ENCODE assay signal across 30 mouse cellular contexts in the genomic region with DNA sequence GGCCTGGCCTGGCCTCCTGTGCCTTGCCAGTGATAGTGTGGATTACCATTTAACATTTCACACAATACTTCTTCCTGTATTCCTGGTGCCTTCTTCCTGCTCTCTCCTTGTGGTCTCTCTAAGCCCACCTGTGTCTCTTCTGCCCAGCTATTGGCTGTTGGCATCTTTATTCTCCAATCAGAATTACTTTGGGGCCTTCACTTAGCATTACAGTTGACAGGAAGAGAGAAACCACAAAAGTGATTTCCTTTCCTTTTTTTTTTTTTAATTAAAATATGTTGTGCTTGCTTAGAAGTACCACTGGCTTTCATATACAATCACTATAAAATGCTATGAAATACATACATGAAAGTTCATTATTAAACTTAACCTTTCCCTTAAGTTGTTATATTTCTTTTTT. TPM values are rescaled to one million over a fixed set of nuclear protein-coding genes. Genes with fewer than 3 reads are reported as not detected.
DNase-seq lines count a peak whose midpoint lies in the region; ATAC-seq and TF ChIP-seq lines count a peak whose summit lies in the region.
"Had no signal": no experiment of that assay in that cellular context is flagged by ENCODE, and none has a peak within 500 bp of the region (broad histone marks: within the 10 kb centered on the region; RNA-seq: fewer than 3 reads in every experiment).

No protein-coding gene starts in this region.

- H3K27ac ChIP-seq in spleen, adult 2 months (ENCODE audit: insufficient read depth, low read length), result peak overlapping the region; percentile 43; the same call in 1 of the 2 replicates
- H3K27ac ChIP-seq in kidney, embryonic 14.5 days (ENCODE audit: low read depth, low read length), result no peak overlapping the region
- no peak overlapping the region for H3K27ac ChIP-seq in liver, embryonic 11.5 days (ENCODE audit: low read depth, low read length)
- H3K27ac ChIP-seq: embryonic facial prominence, embryonic 12.5 days; embryonic facial prominence, embryonic 15.5 days; gastrocnemius, adult 2 months; heart, embryonic 15.5 days; hindbrain, embryonic 14.5 days; hindbrain, postnatal 0 days had no signal

- no peak overlapping the region for H3K4me3 ChIP-seq in spleen, adult 2 months (ENCODE audit: extremely low read depth, insufficient read depth, insufficient read length)
- no peak overlapping the region for H3K4me3 ChIP-seq in kidney, embryonic 14.5 days (ENCODE audit: low read length)
- H3K4me3 ChIP-seq in liver, embryonic 11.5 days (ENCODE audit: low read depth, low read length), result no peak overlapping the region
- H3K4me3 ChIP-seq: embryonic facial prominence, embryonic 12.5 days; embryonic facial prominence, embryonic 15.5 days; gastrocnemius, adult 2 months; heart, embryonic 12.5 days; heart, embryonic 15.5 days had no signal

- no peak overlapping the region for H3K4me2 ChIP-seq in kidney, embryonic 14.5 days (replicated peaks; ENCODE audit: low read depth, low read length)
- no peak overlapping the region for H3K4me2 ChIP-seq in liver, embryonic 11.5 days
- H3K4me2 ChIP-seq: embryonic facial prominence, embryonic 12.5 days; embryonic facial prominence, embryonic 15.5 days; heart, embryonic 12.5 days; heart, embryonic 15.5 days; hindbrain, embryonic 14.5 days had no signal

- no peak for TF ChIP-seq CTCF in spleen, adult 2 months (IDR thresholded peaks at IDR 0.05; ENCODE audit: extremely low read depth, insufficient read depth, insufficient read length, insufficient replicate concordance)

- H3K4me1 ChIP-seq in spleen, adult 2 months (ENCODE audit: control insufficient read depth, insufficient read depth, insufficient read length), result peaks cover 4% of the 10 kb centered on the region; the same call in 1 of the 2 replicates
- H3K4me1 ChIP-seq in kidney, embryonic 14.5 days (ENCODE audit: control insufficient read depth, insufficient read depth, low read length), result no peaks in the 10 kb centered on the region
- no peaks in the 10 kb centered on the region for H3K4me1 ChIP-seq in liver, embryonic 11.5 days (replicated peaks; ENCODE audit: control insufficient read depth, insufficient read depth, low read length)
- H3K4me1 ChIP-seq: embryonic facial prominence, embryonic 12.5 days; embryonic facial prominence, embryonic 15.5 days; heart, embryonic 12.5 days; heart, embryonic 15.5 days had no signal

- no peak for TF ChIP-seq POLR2A in spleen, adult 2 months (IDR thresholded peaks at IDR 0.05; ENCODE audit: low read depth, low read length)

- peaks cover 2% of the 10 kb centered on the region; the same call in 1 of the 2 replicates for H3K36me3 ChIP-seq in spleen, adult 2 months (ENCODE audit: control insufficient read depth, insufficient read depth, low read length)
- H3K36me3 ChIP-seq in kidney, embryonic 14.5 days (ENCODE audit: control insufficient read depth, insufficient read depth, low read length), result no peaks in the 10 kb centered on the region
- no peaks in the 10 kb centered on the region; the same call in 1 of the 2 replicates for H3K36me3 ChIP-seq in liver, embryonic 11.5 days (ENCODE audit: control insufficient read depth, insufficient read depth, low read length)

- no peak overlapping the region for H3K9ac ChIP-seq in kidney, embryonic 14.5 days (ENCODE audit: low read depth, low read length)
- H3K9ac ChIP-seq in liver, embryonic 11.5 days (ENCODE audit: low read depth, low read length), result no peak overlapping the region
- H3K9ac ChIP-seq: embryonic facial prominence, embryonic 12.5 days; embryonic facial prominence, embryonic 15.5 days; forebrain, postnatal 0 days; heart, embryonic 12.5 days; heart, embryonic 15.5 days; hindbrain, embryonic 14.5 days had no signal

- no peak for DNase-seq in spleen, adult 2 months (ENCODE audit: low read depth in 1 of 2, low spot score in 2 of 2)
- DNase-seq in spleen, postnatal 36 days (ENCODE audit: low spot score in 2 of 2), result no peak
- DNase-seq in 416B (ENCODE audit: low read depth), result peak; percentile 50
- no peak for DNase-seq in liver, embryonic 11.5 days (ENCODE audit: low spot score)
- DNase-seq in gastrocnemius, postnatal 4 days (ENCODE audit: low spot score in 2 of 2), result no peak
- DNase-seq: adrenal gland, adult 2 months; adrenal gland, postnatal 14 days; B cell, adult 2 months; cerebellum, adult 11 months; cerebellum, adult 2 months; cerebellum, postnatal 10 days; forebrain, postnatal 0 days; gastrocnemius, adult 2 months; gastrocnemius, postnatal 14 days; heart, adult 18-20 months; heart, postnatal 10 days; heart, postnatal 4 days had no signal

- no peaks in the 10 kb centered on the region for H3K27me3 ChIP-seq in spleen, adult 2 months (ENCODE audit: control insufficient read depth, insufficient read depth, low read length)
- no peaks in the 10 kb centered on the region for H3K27me3 ChIP-seq in kidney, embryonic 14.5 days (ENCODE audit: control insufficient read depth, insufficient read depth, low read length)
- no peaks in the 10 kb centered on the region for H3K27me3 ChIP-seq in liver, embryonic 11.5 days (replicated peaks; ENCODE audit: control insufficient read depth, insufficient read depth, low read length)
- H3K27me3 ChIP-seq: CH12.LX; embryonic facial prominence, embryonic 12.5 days; embryonic facial prominence, embryonic 15.5 days; heart, embryonic 12.5 days; heart, embryonic 15.5 days; Patski had no signal

- no peaks in the 10 kb centered on the region for H3K9me3 ChIP-seq in kidney, embryonic 14.5 days (ENCODE audit: control insufficient read depth, low read length)
- no peaks in the 10 kb centered on the region for H3K9me3 ChIP-seq in liver, embryonic 11.5 days (ENCODE audit: control insufficient read depth, low read length)
- H3K9me3 ChIP-seq: embryonic facial prominence, embryonic 12.5 days; embryonic facial prominence, embryonic 15.5 days; G1E; heart, embryonic 15.5 days had no signal

- ATAC-seq in CD4-positive, CD25-positive, alpha-beta regulatory T cell, adult 4 months, result peak; percentile 76
- ATAC-seq in inflammation-experienced regulatory T-cells, adult 6 months, result peak; percentile 77
- ATAC-seq in kidney, embryonic 14.5 days (ENCODE audit: low FRiP score, low TSS enrichment), result no peak
- ATAC-seq in liver, embryonic 11.5 days (replicated peaks; ENCODE audit: low FRiP score), result no peak
- ATAC-seq: forebrain, embryonic 14.5 days; forebrain, postnatal 0 days; hindbrain, postnatal 0 days; Patski had no signal

RNA-seq across cellular contexts. Expression of a gene that starts 32.9 kb away (rescaled TPM):
- 0.97 and 1.4 TPM in 2 replicates for polyA plus RNA-seq in spleen, adult 2 months (2012; rRNA removed)
- polyA plus RNA-seq in CD4-positive, CD25-positive, alpha-beta regulatory T cell, adult 4 months (2017; shearing (Covaris generic)), result 10 to 100 TPM; 23.5 to 24.2 TPM
- polyA plus RNA-seq in inflammation-experienced regulatory T-cells, adult 6 months (2017; shearing (Covaris generic)), result 10 to 100 TPM; 20.7 to 26.7 (median 26.6) TPM
- 12.4 and 12.6 TPM in 2 replicates for polyA plus RNA-seq in kidney, embryonic 14.5 days (2014; fragmentation: Nextera tagmentation; extraction: Ambion mirVana)
- 7.7 and 8.6 TPM in 2 replicates for polyA plus RNA-seq in liver, embryonic 11.5 days (2014; fragmentation: Nextera tagmentation; extraction: Ambion mirVana)
- total RNA-seq in gastrocnemius, postnatal 4 days (2021), result 1 to 10 TPM; 7.2 to 9.6 TPM

RNA-seq across cellular contexts. Expression of a gene that starts 33.0 kb away (rescaled TPM):
- 3.4 and 6.2 TPM in 2 replicates for polyA plus RNA-seq in spleen, adult 2 months (2012; rRNA removed)
- polyA plus RNA-seq in CD4-positive, CD25-positive, alpha-beta regulatory T cell, adult 4 months (2017; shearing (Covaris generic)), result 1 to 10 TPM; 8.7 to 9.2 TPM
- 10 to 100 TPM in 1 of 3 experiments, 1 to 10 TPM in 2; 7.2 to 31.0 (median 8.9) TPM for polyA plus RNA-seq in inflammation-experienced regulatory T-cells, adult 6 months (2017; shearing (Covaris generic))
- polyA plus RNA-seq in kidney, embryonic 14.5 days (2014; fragmentation: Nextera tagmentation; extraction: Ambion mirVana), result 55.5 and 64.7 TPM in 2 replicates
- 65.2 and 67.1 TPM in 2 replicates for polyA plus RNA-seq in liver, embryonic 11.5 days (2014; fragmentation: Nextera tagmentation; extraction: Ambion mirVana)
- 10 to 100 TPM; 12.1 to 13.0 TPM for total RNA-seq in gastrocnemius, postnatal 4 days (2021)

Comparison
In these comparisons a context has a peak if more than half of its experiments do, and no peak if none do; other contexts are left out.
1. ATAC-seq: peak in CD4-positive, CD25-positive, alpha-beta regulatory T cell, adult 4 months (single experiment) and inflammation-experienced regulatory T-cells, adult 6 months (single experiment); none in kidney, embryonic 14.5 days (single experiment) and liver, embryonic 11.5 days (single experiment).